Mouse (Mus musculus): ENCODE measurements around the gene Fbxw7. TPM values are rescaled to one million over a fixed set of nuclear protein-coding genes. Genes with fewer than 3 reads are reported as not detected.
A peak's percentile ranks its signal among the peaks of the same experiment; 100 is the strongest.

The Fbxw7 gene
- polyA plus RNA-seq, 1 experiment, result 25.0 TPM

GRCm38 (mm10) chr3:84929171-84929570 is 114.1 kb downstream of the Fbxw7 start:
- TF ChIP-seq CTCF (IDR thresholded peaks at IDR 0.05; ENCODE audit: borderline replicate concordance, extremely low read depth, insufficient read depth, insufficient read length), result no peak
- TF ChIP-seq POLR2A (IDR thresholded peaks at IDR 0.05; ENCODE audit: borderline replicate concordance, extremely low read depth, insufficient read depth, insufficient read length, poor library complexity, severe bottlenecking), result no peak

GRCm38 (mm10) chr3:84930683-84931082 is 115.6 kb downstream of the Fbxw7 start:
- no peak for TF ChIP-seq CTCF (IDR thresholded peaks at IDR 0.05; ENCODE audit: borderline replicate concordance, extremely low read depth, insufficient read depth, insufficient read length)
- TF ChIP-seq POLR2A (IDR thresholded peaks at IDR 0.05; ENCODE audit: borderline replicate concordance, extremely low read depth, insufficient read depth, insufficient read length, poor library complexity, severe bottlenecking), result no peak
- DNase-seq (ENCODE audit: low read depth), result no peak

More at GRCm38 (mm10) chr3:84929171-84929570, 114.1 kb downstream of the Fbxw7 start:
- no peak for DNase-seq (ENCODE audit: low read depth)

- no peak for DNase-seq (ENCODE audit: low read depth)
- no peak for TF ChIP-seq POLR2A (IDR thresholded peaks at IDR 0.05; ENCODE audit: borderline replicate concordance, extremely low read depth, insufficient read depth, insufficient read length, poor library complexity, severe bottlenecking)
- TF ChIP-seq CTCF (IDR thresholded peaks at IDR 0.05; ENCODE audit: borderline replicate concordance, extremely low read depth, insufficient read depth, insufficient read length), result no peak
Measured at GRCm38 (mm10) chr3:84935729-84936128, 120.7 kb downstream of the Fbxw7 start.

- peak; percentile 81 for DNase-seq (ENCODE audit: low read depth)
- TF ChIP-seq POLR2A (IDR thresholded peaks at IDR 0.05; ENCODE audit: borderline replicate concordance, extremely low read depth, insufficient read depth, insufficient read length, poor library complexity, severe bottlenecking) (no peak), CTCF (IDR thresholded peaks at IDR 0.05; ENCODE audit: borderline replicate concordance, extremely low read depth, insufficient read depth, insufficient read length) (no peak)
Measured at GRCm38 (mm10) chr3:84936252-84936651, 121.2 kb downstream of the Fbxw7 start.

GRCm38 (mm10) chr3:84936956-84937355 is 121.9 kb downstream of the Fbxw7 start:
- TF ChIP-seq CTCF (IDR thresholded peaks at IDR 0.05; ENCODE audit: borderline replicate concordance, extremely low read depth, insufficient read depth, insufficient read length), result no peak
- TF ChIP-seq POLR2A (IDR thresholded peaks at IDR 0.05; ENCODE audit: borderline replicate concordance, extremely low read depth, insufficient read depth, insufficient read length, poor library complexity, severe bottlenecking), result no peak
- DNase-seq (ENCODE audit: low read depth), result peak; percentile 24

- peak; percentile 96 for DNase-seq (ENCODE audit: low read depth)
- no peak for TF ChIP-seq POLR2A (IDR thresholded peaks at IDR 0.05; ENCODE audit: borderline replicate concordance, extremely low read depth, insufficient read depth, insufficient read length, poor library complexity, severe bottlenecking)
- TF ChIP-seq CTCF (IDR thresholded peaks at IDR 0.05; ENCODE audit: borderline replicate concordance, extremely low read depth, insufficient read depth, insufficient read length), result no peak
Measured at GRCm38 (mm10) chr3:84937360-84938355, 122.6 kb downstream of the Fbxw7 start.

GRCm38 (mm10) chr3:84944933-84945332 is 129.9 kb downstream of the Fbxw7 start:
- TF ChIP-seq CTCF (IDR thresholded peaks at IDR 0.05; ENCODE audit: borderline replicate concordance, extremely low read depth, insufficient read depth, insufficient read length), result no peak
- TF ChIP-seq POLR2A (IDR thresholded peaks at IDR 0.05; ENCODE audit: borderline replicate concordance, extremely low read depth, insufficient read depth, insufficient read length, poor library complexity, severe bottlenecking), result no peak
- no peak for DNase-seq (ENCODE audit: low read depth)

- TF ChIP-seq POLR2A (IDR thresholded peaks at IDR 0.05; ENCODE audit: borderline replicate concordance, extremely low read depth, insufficient read depth, insufficient read length, poor library complexity, severe bottlenecking) (no peak), CTCF (IDR thresholded peaks at IDR 0.05; ENCODE audit: borderline replicate concordance, extremely low read depth, insufficient read depth, insufficient read length) (no peak)
Measured at GRCm38 (mm10) chr3:84946381-84946780, 131.3 kb downstream of the Fbxw7 start.

GRCm38 (mm10) chr3:84949387-84949786 is 134.3 kb downstream of the Fbxw7 start:
- no peak for TF ChIP-seq CTCF (IDR thresholded peaks at IDR 0.05; ENCODE audit: borderline replicate concordance, extremely low read depth, insufficient read depth, insufficient read length)
- no peak for TF ChIP-seq POLR2A (IDR thresholded peaks at IDR 0.05; ENCODE audit: borderline replicate concordance, extremely low read depth, insufficient read depth, insufficient read length, poor library complexity, severe bottlenecking)
- no peak for DNase-seq (ENCODE audit: low read depth)

More at GRCm38 (mm10) chr3:84946381-84946780, 131.3 kb downstream of the Fbxw7 start:
- no peak for DNase-seq (ENCODE audit: low read depth)

GRCm38 (mm10) chr3:84951698-84952097 is 136.6 kb downstream of the Fbxw7 start:
- TF ChIP-seq POLR2A (IDR thresholded peaks at IDR 0.05; ENCODE audit: borderline replicate concordance, extremely low read depth, insufficient read depth, insufficient read length, poor library complexity, severe bottlenecking) (no peak), CTCF (IDR thresholded peaks at IDR 0.05; ENCODE audit: borderline replicate concordance, extremely low read depth, insufficient read depth, insufficient read length) (no peak)
- no peak for DNase-seq (ENCODE audit: low read depth)

- no peak for TF ChIP-seq CTCF (IDR thresholded peaks at IDR 0.05; ENCODE audit: borderline replicate concordance, extremely low read depth, insufficient read depth, insufficient read length)
- TF ChIP-seq POLR2A (IDR thresholded peaks at IDR 0.05; ENCODE audit: borderline replicate concordance, extremely low read depth, insufficient read depth, insufficient read length, poor library complexity, severe bottlenecking), result peak; percentile 18; the same call in 1 of the 2 replicates
- peak; percentile 96 for DNase-seq (ENCODE audit: low read depth)
Measured at GRCm38 (mm10) chr3:84952135-84952534, 137.1 kb downstream of the Fbxw7 start.
